Mouse (Mus musculus): Measurements from ENCODE around the gene Tmed8.
"Not testable (repeated sequence)": the region's sequence is repeated elsewhere in the genome, so short reads cannot be mapped to it uniquely, and the experiment has no call there.

Gene Tmed8

DNA sequence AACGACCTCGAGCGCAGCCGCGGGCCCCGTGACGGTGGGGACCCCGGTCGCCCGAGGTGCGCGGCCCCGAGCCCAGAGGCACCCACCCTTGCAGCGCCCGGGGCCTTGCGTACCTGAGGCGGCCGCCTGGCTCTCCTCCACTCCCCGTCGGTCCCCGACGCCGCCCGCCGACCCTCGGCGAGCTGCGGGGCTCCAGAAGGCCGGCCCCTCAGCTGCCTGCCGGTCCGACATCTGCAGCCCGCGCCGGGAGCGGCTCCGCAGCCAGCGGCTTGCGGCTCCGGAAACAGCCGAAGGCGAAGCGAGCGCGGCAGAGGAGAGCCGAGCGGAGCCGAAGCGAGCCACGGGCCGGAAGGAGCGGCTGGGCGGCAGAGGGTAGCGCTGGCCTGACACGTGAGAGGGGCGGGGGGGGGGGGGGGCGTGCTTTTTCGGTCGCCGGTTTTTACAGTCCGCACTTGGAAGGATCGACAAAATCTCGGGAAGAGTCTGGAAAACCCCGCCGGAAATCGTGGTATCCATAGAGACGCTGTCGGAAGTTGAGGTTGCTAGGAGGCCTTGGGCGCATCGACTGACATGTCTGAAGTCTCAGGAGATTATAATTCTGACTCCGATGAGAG lies at the start of gene Tmed8:
TSS of gene Tmed8 (minus strand) at position 482 of the 614 bp plus-strand sequence.
- in situ Hi-C loops (cut with MboI, MseI): loop anchor here (5.0 kb wide), 1 partner anchor 62 kb away; no protein-coding TSS in a partner anchor

GRCm38 (mm10) chr12:87238632-87239031 lies 38.4 kb upstream of the Tmed8 start, which contains the start of gene Noxred1:
Gene Noxred1 (minus strand): TSS chr12:87238732.
- in situ Hi-C loops (cut with MboI, MseI): no loop called here

- in situ Hi-C loops (cut with MboI, MseI): no loop called here
Observed at GRCm38 (mm10) chr12:87236882-87237483, 36.7 kb upstream of the Tmed8 start.

GRCm38 (mm10) chr12:87230379-87230895 lies 30.2 kb upstream of the Tmed8 start:
- in situ Hi-C loops (cut with MboI, MseI): no loop called here

GRCm38 (mm10) chr12:87229633-87230032 lies 29.4 kb upstream of the Tmed8 start:
- in situ Hi-C loops (cut with MboI, MseI): no loop called here

DNA sequence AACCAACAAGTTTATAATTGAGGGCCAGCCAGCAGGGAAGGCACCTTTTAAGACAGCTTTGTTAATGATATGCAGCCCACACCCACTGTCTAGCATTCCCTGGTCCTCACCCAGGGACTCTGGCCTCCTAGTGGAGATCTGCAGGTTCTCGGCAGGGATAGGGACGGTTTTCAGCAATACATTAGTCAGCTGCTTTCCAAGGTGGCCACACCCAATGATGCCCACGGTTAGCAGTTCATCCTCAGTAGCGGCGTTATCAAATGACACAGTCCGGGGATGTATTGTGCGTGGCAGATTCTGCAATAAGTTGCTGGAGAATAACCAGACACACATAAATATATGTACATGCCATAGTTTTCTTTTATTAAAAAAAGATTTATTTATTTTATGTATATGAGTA lies 26.5 kb upstream of the Tmed8 start:
- in situ Hi-C loops (cut with MboI, MseI): no loop called here

- in situ Hi-C loops (cut with MboI, MseI): no loop called here
Observed at GRCm38 (mm10) chr12:87224950-87225349, 24.7 kb upstream of the Tmed8 start.

DNA sequence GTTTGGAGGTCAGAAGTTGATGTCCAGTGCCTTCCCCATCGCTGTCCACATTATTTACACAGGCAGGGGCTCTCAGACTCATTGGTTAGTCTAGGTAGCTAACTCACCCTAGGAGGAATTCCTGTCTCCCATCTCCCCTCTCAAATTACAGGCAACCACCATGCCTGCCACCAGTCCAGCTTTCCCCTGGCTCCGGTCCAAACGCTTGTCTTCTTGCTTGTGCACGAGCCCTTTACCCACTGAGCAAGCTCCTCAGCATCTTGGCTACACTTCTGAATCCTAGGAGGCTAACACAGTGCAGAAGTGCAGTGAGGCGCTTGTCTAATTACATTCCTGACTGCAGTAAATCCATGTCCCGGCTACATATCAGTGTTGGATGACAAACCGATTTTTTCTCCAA lies 19.1 kb upstream of the Tmed8 start:
- in situ Hi-C loops (cut with MboI, MseI): no loop called here

- in situ Hi-C loops (cut with MboI, MseI): no loop called here
Observed at GRCm38 (mm10) chr12:87217596-87217995, 17.3 kb upstream of the Tmed8 start.

GRCm38 (mm10) chr12:87216053-87216452 lies 15.8 kb upstream of the Tmed8 start:
- in situ Hi-C loops (cut with MboI, MseI): no loop called here

GRCm38 (mm10) chr12:87212844-87213606 lies 12.8 kb upstream of the Tmed8 start:
- in situ Hi-C loops (cut with MboI, MseI): loop anchor here (5.0 kb wide), 1 partner anchor 76 kb away; no protein-coding TSS in a partner anchor

DNA sequence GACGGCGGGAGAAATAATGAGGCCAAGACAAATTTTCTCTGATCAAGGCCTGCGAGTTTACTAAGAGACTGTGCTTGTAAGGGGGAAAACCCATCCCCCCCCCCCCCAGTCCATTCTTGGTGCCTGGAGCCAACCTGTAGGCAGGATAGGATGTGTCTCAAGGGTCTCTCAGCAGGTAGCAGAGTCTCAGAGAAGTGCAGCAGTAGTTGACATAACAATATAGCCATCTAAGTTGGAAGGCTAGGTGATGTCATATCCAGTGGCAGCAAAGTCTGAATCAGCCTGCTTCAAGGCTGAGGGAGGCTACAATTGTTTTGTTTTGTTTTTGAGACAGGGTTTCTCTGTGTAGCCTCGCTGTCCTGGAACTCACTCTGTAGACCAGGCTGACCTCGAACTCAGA lies 5.5 kb upstream of the Tmed8 start:
- in situ Hi-C loops (cut with MboI, MseI): not testable (repeated sequence)

DNA sequence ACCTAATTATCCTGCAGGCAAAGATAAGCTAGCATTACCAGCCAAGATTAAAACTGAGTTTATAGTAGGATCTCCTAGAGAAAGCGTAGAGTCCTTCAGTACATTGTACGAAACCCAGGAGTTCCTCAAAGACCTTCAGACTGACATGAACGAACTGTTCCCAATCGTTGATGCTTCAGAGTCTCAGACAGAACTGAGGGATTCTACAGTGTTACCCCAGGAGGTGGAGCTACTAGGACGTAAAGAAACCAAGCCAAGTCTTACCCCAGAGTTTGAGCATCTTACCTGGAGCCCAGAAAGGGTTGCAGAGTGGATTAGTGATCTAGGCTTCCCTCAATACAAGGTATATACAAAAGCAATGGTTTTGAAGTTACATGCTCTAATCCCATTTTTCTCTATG lies 1.4 kb upstream of the Tmed8 start:
- in situ Hi-C loops (cut with MboI, MseI): no loop called here

DNA sequence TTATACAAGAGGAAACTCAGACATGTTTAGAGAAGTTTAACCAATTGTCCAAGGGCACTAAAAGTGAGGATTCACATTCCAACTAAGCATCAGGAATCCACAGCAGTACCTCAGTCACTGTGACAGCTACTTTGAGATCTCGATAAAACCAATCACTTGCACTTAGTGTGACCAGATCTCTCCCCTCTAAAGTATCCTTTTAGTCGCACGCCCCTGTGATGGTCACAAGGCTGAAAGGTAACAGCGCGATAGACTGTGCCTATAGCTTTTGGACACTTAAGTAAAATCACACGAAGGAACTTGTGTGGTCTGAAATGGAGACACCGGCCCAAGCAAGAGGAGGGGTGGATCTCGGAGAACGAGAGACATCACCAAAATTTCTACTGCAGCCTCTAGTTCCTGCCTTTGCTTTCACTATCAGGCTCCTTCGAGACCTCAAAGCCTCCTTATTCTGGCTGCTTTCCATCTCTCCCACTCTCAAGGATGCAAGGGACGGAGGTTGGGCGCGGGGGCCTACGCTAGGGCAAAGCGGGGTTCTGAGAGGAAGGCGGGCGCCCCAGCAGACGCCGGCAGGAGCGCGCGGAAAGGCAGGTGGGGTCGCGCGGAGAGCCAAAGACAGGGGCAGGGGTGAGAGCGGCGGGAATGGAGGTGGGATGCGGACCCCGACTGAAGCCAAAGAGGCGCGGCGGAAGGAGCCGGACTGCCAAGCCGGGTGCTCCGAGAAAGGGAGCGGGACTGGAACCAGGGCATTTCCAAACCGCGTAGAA lies 865 bp downstream of the Tmed8 start, which contains the start of gene Samd15:
TSS of gene Samd15 (plus strand) at position 518 of the 767 bp plus-strand sequence.
- in situ Hi-C loops (cut with MboI, MseI): loop anchor here (5.0 kb wide), 1 partner anchor 63 kb away; no protein-coding TSS in a partner anchor

DNA sequence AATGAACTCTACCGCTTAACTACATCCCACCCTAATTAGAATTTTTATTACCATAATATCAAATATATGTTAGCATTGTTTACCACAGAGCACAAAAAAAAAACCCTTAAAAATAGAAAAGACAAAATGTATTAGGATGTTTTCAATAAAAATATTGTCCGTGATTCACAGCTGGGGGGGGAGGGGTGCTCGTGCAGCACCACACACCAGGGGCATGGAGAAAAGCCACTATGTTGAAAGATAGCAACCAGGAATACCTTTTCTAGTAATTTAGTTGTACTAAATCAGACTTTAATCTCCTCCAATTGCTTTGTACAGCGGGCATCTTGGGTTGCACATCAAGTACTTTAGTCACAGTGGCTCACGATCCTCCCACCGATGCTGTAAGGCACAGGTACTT lies 1.5 kb downstream of the Tmed8 start:
- in situ Hi-C loops (cut with MboI, MseI): loop anchor here (5.0 kb wide), 1 partner anchor 64 kb away; no protein-coding TSS in a partner anchor

DNA sequence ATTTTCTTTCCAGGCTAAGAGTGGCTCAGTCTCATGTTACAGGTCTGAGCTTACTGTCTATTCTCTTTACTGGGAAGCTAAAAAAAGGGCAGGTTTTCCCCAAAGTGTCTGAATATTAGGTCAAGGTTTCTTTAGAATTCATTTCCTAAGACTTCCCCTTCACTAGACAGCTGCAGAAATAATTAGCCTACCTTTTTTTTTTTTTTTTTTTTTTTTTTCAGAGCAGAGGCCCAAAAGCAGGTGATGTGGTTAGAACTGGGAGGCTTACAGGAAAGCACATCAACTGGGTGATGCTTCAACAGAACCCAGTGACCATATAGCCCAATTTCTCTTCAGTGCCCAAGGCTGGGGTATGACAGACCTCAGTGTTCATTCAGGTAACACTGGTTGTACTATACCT lies 3.9 kb downstream of the Tmed8 start:
- in situ Hi-C loops (cut with MboI, MseI): loop anchor here (5.0 kb wide), 1 partner anchor 66 kb away; no protein-coding TSS in a partner anchor

DNA sequence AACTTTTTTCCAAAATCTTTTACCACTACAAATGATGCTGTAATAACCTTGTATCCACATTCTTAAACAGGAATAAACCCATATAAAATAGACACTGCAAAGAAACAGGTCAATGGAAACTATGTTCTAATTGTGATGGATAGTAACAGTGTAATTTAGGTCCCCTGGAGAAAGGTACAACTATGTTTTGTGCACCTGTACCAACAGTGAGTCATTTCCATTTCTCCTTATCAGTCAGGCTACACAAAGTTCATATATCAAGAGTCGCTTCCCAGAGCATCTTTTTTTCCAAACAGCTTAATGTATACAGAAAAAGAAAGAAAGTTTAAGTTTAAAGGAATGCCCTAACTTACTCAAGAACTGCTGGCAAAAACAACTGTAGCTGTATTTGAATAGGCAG lies 5.2 kb downstream of the Tmed8 start:
- in situ Hi-C loops (cut with MboI, MseI): loop anchor here (5.0 kb wide), 1 partner anchor 67 kb away; no protein-coding TSS in a partner anchor

- in situ Hi-C loops (cut with MboI, MseI): no loop called here
Observed at GRCm38 (mm10) chr12:87193008-87193407, 7.2 kb downstream of the Tmed8 start.

DNA sequence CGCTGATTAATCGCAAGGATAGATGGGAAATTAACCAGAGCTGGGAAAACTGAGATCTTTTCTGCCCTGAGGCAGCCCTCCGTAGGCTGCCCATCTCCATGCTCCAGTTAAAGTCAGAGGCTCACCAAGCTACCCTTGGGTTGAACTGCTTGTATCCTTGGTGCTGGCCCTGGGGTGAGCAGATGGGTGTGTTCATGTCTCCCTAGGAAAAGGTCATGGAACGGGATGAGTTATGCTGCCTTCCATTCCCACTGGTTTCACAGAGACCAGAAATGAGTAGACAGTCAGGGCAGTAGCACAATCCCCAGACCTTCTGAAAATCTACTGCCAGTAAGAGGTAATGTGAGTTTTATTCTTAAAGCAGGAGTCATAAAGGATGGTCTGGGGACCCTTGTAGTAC lies 22.6 kb downstream of the Tmed8 start:
- in situ Hi-C loops (cut with MboI, MseI): no loop called here

- in situ Hi-C loops (cut with MboI, MseI): no loop called here
Observed at GRCm38 (mm10) chr12:87175194-87175946, 24.9 kb downstream of the Tmed8 start.

DNA sequence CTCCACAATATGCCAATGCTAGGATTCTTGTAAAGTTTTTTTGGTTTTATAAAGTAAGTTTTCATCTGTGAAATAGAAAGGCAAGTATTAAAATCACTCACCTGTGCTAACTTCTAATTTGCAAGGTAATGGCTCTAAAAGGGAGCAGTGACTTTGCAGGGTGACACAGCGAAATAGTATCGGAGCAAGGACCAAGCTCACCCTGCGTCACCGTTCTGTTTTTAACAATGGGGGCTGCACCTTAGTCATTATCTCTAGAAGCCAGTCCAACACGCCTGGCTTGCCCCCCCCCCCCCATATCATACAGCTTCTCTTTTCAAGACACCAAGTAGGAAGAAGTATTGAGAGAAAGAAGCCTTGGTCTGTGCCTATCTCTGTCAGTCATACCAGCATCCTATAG lies 39.4 kb downstream of the Tmed8 start:
- in situ Hi-C loops (cut with MboI, MseI): no loop called here

Data from T-helper 1 cell (primary cell).